Mouse (Mus musculus) right cerebral cortex, postnatal 36 days (tissue): ENCODE measurements around the gene Ablim1.
A peak's percentile ranks its signal among the peaks of the same experiment; 100 is the strongest.

Experiments used
- DNase-seq, 2 experiments: peaks; one replicate each; pipeline ENCODE4 v3.0.0; 2022; ENCODE audit warnings: low spot score in 2 of 2, mixed read lengths in 1 of 2

Ablim1 gene

DNA sequence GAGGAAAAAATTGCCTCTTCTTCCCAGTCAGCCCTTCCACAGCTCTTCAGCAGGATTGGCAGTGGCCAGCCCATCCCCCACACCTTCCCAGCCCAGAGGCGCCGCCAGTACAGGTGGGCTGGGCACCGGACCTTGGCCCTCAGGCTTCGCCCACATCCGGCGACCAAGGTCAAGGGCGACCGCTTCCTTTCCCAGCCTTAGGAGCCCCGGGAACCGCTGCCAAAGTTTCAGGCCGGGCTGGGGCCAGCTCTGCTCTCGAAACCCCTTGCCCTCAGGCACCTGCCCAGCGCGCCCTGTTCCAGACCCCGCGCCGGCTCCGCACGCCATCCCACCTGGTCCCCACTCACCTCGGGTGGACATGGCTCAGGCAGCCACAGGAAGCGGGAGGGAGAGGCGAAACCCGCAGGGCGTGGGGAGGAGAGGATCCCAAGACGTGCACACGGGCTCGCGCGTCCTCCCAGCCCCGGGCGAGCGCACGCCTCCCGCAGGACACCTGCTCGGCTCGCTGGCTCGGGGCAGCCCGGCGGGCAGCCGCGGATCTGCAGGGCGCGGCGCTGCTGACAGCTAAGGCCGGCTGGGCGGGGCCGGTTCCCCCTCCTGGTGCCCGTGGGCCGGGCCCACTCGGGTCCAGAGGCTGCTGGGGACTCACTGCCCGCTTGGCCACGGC lies at the start of gene Ablim1:
TSS of gene Ablim1 (minus strand) at position 574 of the 667 bp plus-strand sequence.
- DNase-seq = peak in 1 of 2 experiments; percentile 32

DNA sequence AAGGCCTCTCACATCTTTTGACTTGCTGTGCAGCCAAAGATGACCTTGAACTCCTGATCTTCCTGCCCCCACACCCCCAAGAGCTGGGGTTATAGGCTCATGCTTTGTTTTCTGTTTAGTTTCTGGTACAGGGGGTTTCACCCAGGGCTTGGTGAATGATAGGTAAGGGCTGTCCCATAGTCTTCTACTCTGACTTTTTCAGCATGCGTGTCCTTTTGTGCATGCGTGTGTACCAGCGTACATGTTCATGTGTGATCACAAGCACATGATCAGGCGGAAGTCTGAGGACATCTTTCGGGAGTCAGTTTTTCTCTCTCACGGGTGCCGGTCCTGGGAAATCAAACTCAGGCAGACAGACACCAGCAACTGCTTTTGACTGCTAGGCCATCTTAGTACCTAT lies 48.8 kb upstream of the Ablim1 start:
- no peak for DNase-seq

- DNase-seq = no peak
Observed at GRCm38 (mm10) chr19:57363076-57363475, 48.4 kb upstream of the Ablim1 start.

- DNase-seq = no peak
Observed at GRCm38 (mm10) chr19:57362586-57362985, 47.9 kb upstream of the Ablim1 start.

GRCm38 (mm10) chr19:57361939-57362307 lies 47.2 kb upstream of the Ablim1 start:
- no peak for DNase-seq

GRCm38 (mm10) chr19:57361131-57361938 lies 46.6 kb upstream of the Ablim1 start:
- no peak for DNase-seq

DNA sequence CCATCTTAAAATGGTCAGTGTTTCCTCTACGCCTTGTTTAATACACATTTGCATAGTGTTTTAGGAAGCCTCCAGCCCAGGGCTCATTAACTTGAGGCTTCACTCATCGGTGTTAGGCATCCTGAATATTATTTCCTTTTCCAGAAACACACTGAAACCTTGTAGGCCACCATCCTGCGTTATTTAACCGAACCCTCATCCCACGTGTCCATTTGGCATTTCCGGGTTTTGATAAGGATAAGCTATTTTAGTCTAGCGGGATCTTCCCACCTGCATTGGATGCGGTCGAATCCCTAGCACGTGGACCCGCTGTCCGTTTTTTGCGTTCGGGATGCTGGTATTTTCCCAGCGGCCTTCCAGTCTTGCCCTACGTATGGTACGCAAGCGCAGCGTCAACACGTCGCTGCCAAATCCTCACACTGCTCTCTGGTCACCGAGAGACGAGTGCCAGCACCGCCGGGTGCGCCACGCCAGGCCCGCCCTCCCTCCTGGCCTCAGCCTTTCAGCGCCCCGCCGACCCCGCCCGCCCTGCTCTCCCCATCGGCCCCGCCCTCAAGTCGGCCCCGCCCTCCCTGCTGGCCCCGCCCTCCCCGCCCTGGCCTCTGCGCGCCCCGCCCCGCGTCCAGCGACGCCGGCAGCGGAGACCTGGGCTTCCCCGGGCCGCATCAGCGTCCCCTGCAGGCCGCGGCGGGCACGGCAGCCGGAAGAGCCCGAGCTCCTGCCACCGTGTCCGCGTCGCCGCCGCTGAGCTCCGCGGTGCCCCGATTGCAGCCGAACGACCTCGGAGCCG lies 45.8 kb upstream of the Ablim1 start, which contains the start of gene Fam160b1:
TSS of gene Fam160b1 (plus strand) at position 340 of the 790 bp plus-strand sequence.
- peak; percentile 88 to 89 for DNase-seq

DNA sequence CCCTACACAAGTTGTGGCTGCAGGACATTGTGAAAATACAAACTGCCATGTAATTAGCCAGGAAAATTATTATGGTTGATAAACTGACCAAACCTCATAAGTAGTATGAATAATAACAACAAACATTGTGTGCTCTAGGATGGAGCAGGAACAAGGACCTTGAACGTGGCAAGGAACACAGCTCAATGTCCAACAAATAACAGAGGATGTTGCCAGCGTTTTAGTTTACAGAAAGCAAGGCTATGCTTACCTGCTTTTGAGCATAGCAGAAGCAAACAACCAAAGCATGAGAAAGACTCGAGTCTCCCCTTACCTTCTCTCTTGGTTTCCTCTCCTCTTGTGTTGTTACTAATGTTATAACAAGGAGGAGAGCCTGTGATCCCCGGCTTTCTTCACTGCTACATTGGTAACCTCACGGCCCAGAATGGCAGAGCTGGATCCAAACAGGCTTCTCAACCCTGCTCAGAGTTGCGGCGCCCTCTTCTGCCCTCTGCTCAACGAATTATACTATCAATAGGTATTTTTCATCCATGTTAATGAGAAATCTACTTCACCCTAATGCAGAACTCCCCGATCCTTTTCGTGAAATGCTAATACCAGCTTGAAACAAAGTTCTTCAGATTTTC lies 45.1 kb upstream of the Ablim1 start:
- DNase-seq = no peak

GRCm38 (mm10) chr19:57358836-57359598 lies 44.3 kb upstream of the Ablim1 start:
- no peak for DNase-seq

- peak in 1 of 2 experiments; percentile 41 for DNase-seq
Observed at GRCm38 (mm10) chr19:57358322-57358721, 43.6 kb upstream of the Ablim1 start.

DNA sequence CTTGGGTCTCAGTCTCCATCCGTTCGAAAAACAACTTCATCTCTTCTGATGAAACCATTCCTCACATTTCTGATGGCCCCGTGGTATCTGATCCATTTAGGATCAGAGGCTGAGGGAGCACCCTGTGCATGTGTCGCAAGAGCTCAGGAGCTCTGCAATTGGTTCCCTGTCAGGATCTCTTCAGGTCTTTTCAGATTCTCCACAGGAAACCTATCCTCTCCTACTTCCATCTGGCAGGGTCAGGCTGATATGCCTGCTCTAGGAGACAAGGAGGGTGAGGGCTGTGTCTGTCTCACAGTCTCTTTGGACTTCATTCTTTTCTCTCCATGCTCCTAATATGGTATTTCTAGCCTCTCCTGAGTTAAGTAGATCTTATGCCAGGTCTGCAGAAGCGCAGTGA lies 43.1 kb upstream of the Ablim1 start:
- no peak for DNase-seq

- DNase-seq = no peak
Observed at GRCm38 (mm10) chr19:57357244-57357643, 42.5 kb upstream of the Ablim1 start.

GRCm38 (mm10) chr19:57356273-57356672 lies 41.6 kb upstream of the Ablim1 start:
- DNase-seq = no peak

DNA sequence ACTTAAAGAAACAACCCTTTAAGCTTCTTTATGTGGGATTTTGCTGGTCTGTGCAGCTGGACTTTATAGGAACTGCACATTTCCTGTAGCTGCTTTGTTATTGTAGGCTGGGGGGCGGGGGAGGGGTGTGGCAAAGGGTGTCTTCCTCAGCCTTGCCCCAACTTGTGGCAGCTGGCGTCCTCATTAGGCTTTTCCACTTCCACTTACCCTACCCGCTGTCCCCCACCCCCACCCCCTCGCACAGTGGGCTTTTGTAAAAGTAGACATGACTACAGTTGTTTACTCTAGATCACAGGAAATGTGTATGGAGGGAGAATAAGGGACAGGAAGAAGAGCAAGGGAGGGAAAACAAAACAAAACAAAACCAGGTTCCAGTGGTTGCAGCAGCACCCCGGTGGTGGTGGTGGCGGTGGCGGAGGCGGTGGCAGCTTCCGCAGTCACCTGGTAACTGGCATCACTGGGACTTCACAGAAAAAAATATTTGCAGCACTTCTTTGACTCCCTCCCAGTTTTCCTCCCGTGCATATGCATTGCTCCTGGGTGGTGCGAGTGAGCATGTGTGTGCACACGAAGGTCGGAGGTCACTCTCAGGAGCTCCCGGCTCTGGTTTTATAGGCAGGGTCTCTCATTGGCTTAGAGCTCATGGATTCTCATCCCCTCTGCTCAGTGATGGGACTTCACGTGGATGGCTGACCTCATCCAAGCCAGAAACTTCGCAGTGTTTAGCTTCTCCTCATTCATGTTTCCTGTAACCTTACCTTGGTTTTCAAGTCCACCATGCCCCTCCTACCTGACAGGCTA lies 40.9 kb upstream of the Ablim1 start:
- no peak for DNase-seq

- DNase-seq = no peak
Observed at GRCm38 (mm10) chr19:57354715-57355114, 40.0 kb upstream of the Ablim1 start.

- DNase-seq = no peak
Observed at GRCm38 (mm10) chr19:57354050-57354449, 39.3 kb upstream of the Ablim1 start.

DNA sequence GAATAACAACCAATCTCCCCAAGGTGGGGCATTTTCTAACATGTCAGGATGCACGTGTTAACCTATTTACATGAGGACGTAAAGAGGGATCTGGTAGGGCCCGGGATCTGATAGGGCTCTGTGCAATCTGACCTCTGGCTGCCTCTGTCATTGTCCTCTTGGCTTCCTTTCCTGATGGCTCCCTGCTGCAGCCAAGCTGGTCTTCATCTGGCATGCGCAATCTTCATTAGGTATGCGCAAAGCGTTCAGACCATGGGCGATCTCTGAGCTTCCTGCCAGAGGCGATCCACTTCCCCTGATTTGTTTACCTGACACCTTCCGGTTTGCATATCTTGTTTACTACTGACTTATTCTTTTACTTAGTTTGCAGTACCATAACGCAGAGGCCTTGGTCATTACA lies 38.5 kb upstream of the Ablim1 start:
- no peak for DNase-seq

DNA sequence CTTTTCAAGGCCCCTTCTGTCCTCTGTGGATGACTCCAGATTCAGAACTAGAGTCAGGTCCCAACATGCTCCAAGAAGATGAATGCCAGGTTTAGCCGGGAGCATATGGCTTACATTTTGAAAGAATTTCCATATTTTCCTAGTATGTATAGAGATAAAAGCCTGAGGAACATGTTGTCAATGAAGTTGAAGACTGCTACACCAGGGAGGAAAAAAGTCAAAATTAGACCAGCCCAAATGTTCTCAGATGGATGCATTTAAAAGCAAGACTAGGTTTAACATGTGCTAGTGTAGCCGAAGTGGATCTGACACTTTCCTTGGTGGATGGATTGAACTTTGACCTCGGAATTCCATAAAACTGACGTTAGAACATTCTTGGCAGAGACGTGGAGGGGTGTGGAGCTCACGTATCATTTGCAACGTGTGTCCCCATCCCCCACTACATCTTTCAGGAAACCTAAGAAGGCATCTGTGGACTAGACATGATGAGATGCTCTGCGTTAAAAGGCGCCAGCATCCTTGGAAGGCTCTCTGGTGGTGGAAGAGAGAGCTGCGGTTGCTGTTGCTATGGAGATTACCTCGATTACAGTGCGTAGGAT lies 37.7 kb upstream of the Ablim1 start:
- DNase-seq = peak in 1 of 2 experiments; percentile 49

DNA sequence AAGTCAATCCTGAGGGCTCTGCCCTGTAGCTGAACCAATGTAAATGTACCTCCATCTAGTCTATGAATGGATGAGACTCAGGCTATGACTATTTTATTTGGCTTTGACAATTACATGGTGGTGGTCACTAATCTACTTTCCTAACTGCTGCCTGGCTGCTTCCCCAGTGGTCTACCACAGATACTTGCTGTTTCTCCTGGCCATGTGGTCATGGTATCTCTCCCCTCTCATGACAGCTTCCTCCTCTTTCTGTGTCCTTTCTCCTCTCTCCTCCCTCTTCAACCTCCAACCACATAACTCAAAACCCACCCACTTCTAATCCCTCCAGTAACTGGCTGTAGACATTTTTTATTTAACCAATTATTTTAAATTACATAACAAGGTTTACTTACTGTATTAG lies 34.4 kb upstream of the Ablim1 start:
- no peak for DNase-seq

- no peak for DNase-seq
Observed at GRCm38 (mm10) chr19:57344678-57345077, 30.0 kb upstream of the Ablim1 start.
